ENCODE assay signal across 20 mouse cellular contexts in genomic region chr5:131828607-131829006, GRCm38 (mm10).
"Had no signal": no experiment of that assay in that cellular context is flagged by ENCODE, and none has a peak within 500 bp of the region (broad histone marks: within the 10 kb centered on the region; RNA-seq: fewer than 3 reads in every experiment).

No protein-coding gene starts in this region.

- H3K4me1 ChIP-seq: liver, embryonic 12.5 days; liver, embryonic 13.5 days; liver, embryonic 15.5 days had no signal

- DNase-seq: liver; liver, embryonic 13.5 days; liver, postnatal 0 days; midbrain, embryonic 14.5 days had no signal

- H3K27me3 ChIP-seq: limb, embryonic 12.5 days; limb, embryonic 15.5 days; liver, embryonic 12.5 days; liver, embryonic 13.5 days; liver, embryonic 15.5 days; midbrain, embryonic 12.5 days; midbrain, embryonic 13.5 days; midbrain, embryonic 15.5 days had no signal

- H3K36me3 ChIP-seq: limb, embryonic 10.5 days; limb, embryonic 12.5 days; limb, embryonic 13.5 days; limb, embryonic 15.5 days; liver, embryonic 12.5 days; liver, embryonic 13.5 days; liver, embryonic 15.5 days; lung, embryonic 15.5 days; midbrain, embryonic 10.5 days; midbrain, embryonic 12.5 days; midbrain, embryonic 13.5 days; midbrain, embryonic 15.5 days; neural tube, embryonic 12.5 days; neural tube, embryonic 13.5 days had no signal

- H3K27ac ChIP-seq: limb, embryonic 12.5 days; limb, embryonic 13.5 days; limb, embryonic 15.5 days; liver, embryonic 12.5 days; liver, embryonic 13.5 days; liver, embryonic 14.5 days; liver, embryonic 15.5 days; lung, embryonic 15.5 days; macrophage; midbrain, embryonic 10.5 days; midbrain, embryonic 12.5 days; midbrain, embryonic 13.5 days; midbrain, embryonic 15.5 days; neural tube, embryonic 12.5 days; neural tube, embryonic 13.5 days had no signal

- H3K4me3 ChIP-seq: limb, embryonic 10.5 days; limb, embryonic 12.5 days; limb, embryonic 13.5 days; limb, embryonic 15.5 days; liver, embryonic 12.5 days; liver, embryonic 13.5 days; liver, embryonic 15.5 days; lung, embryonic 15.5 days; midbrain, embryonic 10.5 days; midbrain, embryonic 12.5 days; midbrain, embryonic 13.5 days; midbrain, embryonic 15.5 days; myocyte; neural tube, embryonic 12.5 days; neural tube, embryonic 13.5 days had no signal

- H3K9me3 ChIP-seq: limb, embryonic 10.5 days; limb, embryonic 12.5 days; limb, embryonic 13.5 days; limb, embryonic 15.5 days; liver, embryonic 12.5 days; liver, embryonic 13.5 days; liver, embryonic 15.5 days; lung, embryonic 15.5 days; midbrain, embryonic 10.5 days; midbrain, embryonic 12.5 days; midbrain, embryonic 13.5 days; midbrain, embryonic 15.5 days; neural tube, embryonic 12.5 days; neural tube, embryonic 13.5 days had no signal
